Mouse (Mus musculus): Measurements from ENCODE around the gene Rab14.

DNA sequence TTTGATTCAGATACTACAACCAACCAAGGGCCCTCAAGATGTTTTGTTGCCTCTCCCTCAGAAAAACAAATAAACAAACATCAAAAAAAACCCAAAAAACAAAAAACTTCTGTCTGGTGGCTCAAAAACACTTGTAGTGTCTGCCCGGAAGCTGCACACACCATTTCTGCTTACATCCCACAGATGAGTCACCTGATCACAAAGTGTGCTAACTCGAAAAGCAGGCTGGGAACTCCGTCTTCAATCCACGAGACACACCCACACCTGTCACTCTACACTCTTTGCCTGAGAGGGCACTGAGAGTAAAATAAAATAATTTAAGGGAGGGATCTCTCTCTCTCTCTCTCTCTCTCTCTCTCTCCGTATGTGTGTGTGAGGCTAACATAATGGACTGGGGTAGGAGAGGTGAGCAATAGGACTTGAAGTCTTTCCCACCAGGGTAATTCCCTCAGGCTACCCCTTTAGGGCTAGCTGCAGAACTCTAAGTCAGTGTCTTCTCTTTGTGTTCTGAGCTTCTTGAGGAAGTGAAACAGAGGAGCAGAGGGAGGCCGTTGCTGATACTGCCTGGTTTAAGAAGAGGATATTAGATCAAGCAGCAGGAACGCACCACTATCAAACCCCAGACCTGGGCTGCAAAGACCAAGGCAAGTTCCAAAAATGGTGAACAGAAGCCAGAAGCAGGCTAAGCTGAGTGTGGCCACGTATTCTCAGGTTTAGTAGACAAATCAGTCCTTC is 8.2 kb upstream of the Rab14 start:
- TF ChIP-seq POLR2AphosphoS2 (IDR thresholded peaks at IDR 0.05; ENCODE audit: insufficient read length, low read depth) (no peak), POLR2A (IDR thresholded peaks at IDR 0.05; ENCODE audit: insufficient read length, low read depth) (no peak), E2F4 (IDR thresholded peaks at IDR 0.05; ENCODE audit: insufficient read depth) (no peak), MAX (IDR thresholded peaks at IDR 0.05; ENCODE audit: low read depth) (no peak), USF1 (IDR thresholded peaks at IDR 0.05; ENCODE audit: low read depth) (no peak), MYOG (IDR thresholded peaks at IDR 0.05; ENCODE audit: control insufficient read depth in 1 of 3, insufficient read depth in 1 of 3, insufficient read length in 2 of 3, low read depth in 2 of 3) (no peak), SRF (IDR thresholded peaks at IDR 0.05; ENCODE audit: control insufficient read depth, insufficient read length, low read depth) (no peak), REST (IDR thresholded peaks at IDR 0.05; ENCODE audit: insufficient read depth, insufficient read length) (no peak), MYOD1 (IDR thresholded peaks at IDR 0.05; ENCODE audit: control insufficient read depth in 1 of 3, insufficient read length in 2 of 3, low read depth in 2 of 3) (no peak), TCF12 (IDR thresholded peaks at IDR 0.05; ENCODE audit: insufficient read depth, poor library complexity, severe bottlenecking) (no peak), CEBPB (IDR thresholded peaks at IDR 0.05; ENCODE audit: insufficient read depth, poor library complexity, severe bottlenecking) (no peak), TCF3 (IDR thresholded peaks at IDR 0.05; ENCODE audit: insufficient read length, low read depth) (no peak)
